Comparison of ENCODE assay signal across 8 mouse cellular contexts in the genomic region with DNA sequence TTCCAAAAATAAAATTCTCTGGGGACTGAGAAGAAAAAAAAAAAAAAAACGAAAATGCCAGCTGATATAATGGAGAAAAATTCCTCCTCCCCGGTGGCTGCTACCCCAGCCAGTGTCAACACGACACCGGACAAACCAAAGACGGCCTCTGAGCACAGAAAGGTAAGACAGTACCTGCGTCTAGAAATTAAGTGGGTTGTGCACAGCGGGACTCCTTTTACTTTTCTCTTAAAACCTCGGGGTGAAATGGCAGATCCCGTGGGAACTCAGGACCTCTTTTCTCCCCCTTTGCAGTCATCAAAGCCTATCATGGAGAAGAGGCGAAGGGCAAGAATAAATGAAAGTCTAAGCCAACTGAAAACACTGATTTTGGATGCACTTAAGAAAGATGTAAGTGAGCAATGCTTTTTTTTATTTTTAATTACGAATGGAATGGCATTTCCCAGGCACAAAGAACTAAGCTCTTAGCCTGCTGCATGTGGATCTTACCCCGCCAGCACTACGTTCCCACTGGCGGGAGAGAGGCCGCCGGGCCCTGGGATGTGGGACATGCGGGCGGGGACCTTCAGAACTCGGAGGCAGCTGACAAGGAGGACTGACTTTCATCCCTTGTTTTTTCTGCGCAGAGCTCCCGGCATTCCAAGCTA. TPM values are rescaled to one million over a fixed set of nuclear protein-coding genes. Genes with fewer than 3 reads are reported as not detected.
DNase-seq lines count a peak whose midpoint lies in the region; ATAC-seq lines count a peak whose summit lies in the region.

No protein-coding gene starts in this region.

- intact Hi-C loops in gastrocnemius, postnatal 14 days (cut with DNase I; ENCODE audit: low total_unique reads): loop anchor here (5.0 to 10.0 kb wide), 3 partner anchors 121 to 338 kb away; no protein-coding TSS in a partner anchor

- peaks cover 66% of the 10 kb centered on the region for H3K4me1 ChIP-seq in heart, embryonic 10.5 days
- peaks cover 48% of the 10 kb centered on the region for H3K4me1 ChIP-seq in limb, embryonic 12.5 days (replicated peaks)
- peaks cover 19% of the 10 kb centered on the region; the same call in 1 of the 2 replicates for H3K4me1 ChIP-seq in neural tube, embryonic 14.5 days (ENCODE audit: control insufficient read depth, insufficient read depth, low read length)

- no peaks in the 10 kb centered on the region for H3K36me3 ChIP-seq in heart, embryonic 10.5 days
- H3K36me3 ChIP-seq in limb, embryonic 12.5 days: peaks cover 3% of the 10 kb centered on the region; the same call in 1 of the 2 replicates
- no peaks in the 10 kb centered on the region for H3K36me3 ChIP-seq in neural tube, embryonic 14.5 days (ENCODE audit: control insufficient read depth, insufficient read depth, low read length)

- H3K9me3 ChIP-seq in heart, embryonic 10.5 days: no peaks in the 10 kb centered on the region
- no peaks in the 10 kb centered on the region for H3K9me3 ChIP-seq in limb, embryonic 12.5 days
- H3K9me3 ChIP-seq in neural tube, embryonic 14.5 days (ENCODE audit: control insufficient read depth, low read length): no peaks in the 10 kb centered on the region

- 0% methylated on average over 21 of the region's 21 CpGs for WGBS in heart, embryonic 10.5 days
- under 1% methylated on average over 21 of the region's 21 CpGs for WGBS in limb, embryonic 12.5 days
- under 1% methylated on average over 21 of the region's 21 CpGs for WGBS in neural tube, embryonic 14.5 days

- DNase-seq in heart, adult 18-20 months: peak; percentile 32 to 70
- DNase-seq in heart, postnatal 4 days: no peak
- peak; percentile 79 for DNase-seq in adipocyte (ENCODE audit: low spot score)
- no peak for DNase-seq in heart, embryonic 10.5 days (ENCODE audit: low spot score)
- DNase-seq in gastrocnemius, postnatal 14 days: no peak
- no peak for DNase-seq in thymus, postnatal 10 days (ENCODE audit: low spot score in 2 of 2)

- H3K27ac ChIP-seq in heart, embryonic 10.5 days: peak overlapping the region; percentile 99
- peak overlapping the region; percentile 97 for H3K27ac ChIP-seq in limb, embryonic 12.5 days
- H3K27ac ChIP-seq in neural tube, embryonic 14.5 days (ENCODE audit: low read depth, low read length): peak overlapping the region; percentile 73

- peak overlapping the region; percentile 87 for H3K4me2 ChIP-seq in limb, embryonic 12.5 days
- H3K4me2 ChIP-seq in neural tube, embryonic 14.5 days (ENCODE audit: low read depth, low read length): peak overlapping the region; percentile 97

- H3K9ac ChIP-seq in limb, embryonic 12.5 days (replicated peaks): peak overlapping the region; percentile 79
- H3K9ac ChIP-seq in neural tube, embryonic 14.5 days (replicated peaks; ENCODE audit: low read depth, low read length): peak overlapping the region; percentile 45

- ATAC-seq in limb, embryonic 12.5 days (ENCODE audit: insufficient number of reproducible peaks, insufficient read depth, low FRiP score, low TSS enrichment, low read depth): no peak
- no peak for ATAC-seq in neural tube, embryonic 14.5 days (ENCODE audit: low read depth)

- H3K4me3 ChIP-seq in heart, embryonic 10.5 days: peak overlapping the region; percentile 78
- peak overlapping the region; percentile 78 for H3K4me3 ChIP-seq in limb, embryonic 12.5 days (replicated peaks)
- peak overlapping the region; percentile 52 for H3K4me3 ChIP-seq in neural tube, embryonic 14.5 days (ENCODE audit: low read depth, low read length)

- 0 out of 2 replicates have a peak, but pooled peaks cover 4% of the 10 kb centered on the region for H3K27me3 ChIP-seq in heart, embryonic 10.5 days (ENCODE audit: insufficient read depth, poor library complexity, severe bottlenecking)
- peaks cover 4% of the 10 kb centered on the region; the same call in 1 of the 2 replicates for H3K27me3 ChIP-seq in limb, embryonic 12.5 days
- peaks cover 9% of the 10 kb centered on the region for H3K27me3 ChIP-seq in neural tube, embryonic 14.5 days (ENCODE audit: control insufficient read depth, insufficient read depth, low read length)

RNA-seq across cellular contexts. Expression of gene Hes1, which starts 1.5 kb away (rescaled TPM):
- total RNA-seq in heart, adult 18-20 months (2021): 10 to 100 TPM; 14.8 to 18.7 TPM
- 10 to 100 TPM; 44.5 to 54.4 TPM for total RNA-seq in heart, postnatal 4 days (2021)
- polyA plus RNA-seq in heart, embryonic 10.5 days (2016; fragmentation: Nextera tagmentation; extraction: Ambion mirVana): 25.1 and 35.2 TPM in 2 replicates
- polyA plus RNA-seq in limb, embryonic 12.5 days (2016; fragmentation: Nextera tagmentation; extraction: Ambion mirVana): 74.9 and 76.9 TPM in 2 replicates
- polyA plus RNA-seq in neural tube, embryonic 14.5 days (2014; fragmentation: Nextera tagmentation; extraction: Ambion mirVana): 8.1 and 12.7 TPM in 2 replicates
- 10 to 100 TPM; 19.0 to 19.4 TPM for total RNA-seq in gastrocnemius, postnatal 14 days (2021)

Comparison
In these comparisons a context has a peak if more than half of its experiments do, and no peak if none do; other contexts are left out.
1. DNase-seq: peak in heart, adult 18-20 months (2 of 2) and adipocyte (single experiment); none in heart, postnatal 4 days (single experiment), heart, embryonic 10.5 days (single experiment), gastrocnemius, postnatal 14 days (single experiment) and thymus, postnatal 10 days (0 of 2).
2. Peak in every context shown above with its lines, with median percentiles within 50 percentile points of each other: H3K27ac ChIP-seq and H3K4me3 ChIP-seq.